Mouse (Mus musculus): ENCODE results near the gene Tysnd1. TPM values are rescaled to one million over a fixed set of nuclear protein-coding genes. Genes with fewer than 3 reads are reported as not detected.
A peak's percentile ranks its signal among the peaks of the same experiment; 100 is the strongest.

Tysnd1 gene
- total RNA-seq, 2 experiments from 2014 or later = 28.5 to 36.6 TPM

- intact Hi-C loops (cut with DNase I) = no loop called here
- DNase-seq (ENCODE audit: extremely low spot score in 1 of 2, low spot score in 2 of 2) = no peak
Measured at GRCm38 (mm10) chr10:61675935-61676334, 19.4 kb upstream of the Tysnd1 start.

- intact Hi-C loops (cut with DNase I) = no loop called here
- no peak for DNase-seq (ENCODE audit: extremely low spot score in 1 of 2, low spot score in 2 of 2)
Measured at GRCm38 (mm10) chr10:61679545-61679944, 15.8 kb upstream of the Tysnd1 start.

GRCm38 (mm10) chr10:61680015-61680913, 15.1 kb upstream of the Tysnd1 start, which contains the start of gene Sar1a:
TSS of gene Sar1a (plus strand) at chr10:61680299.
- peak; percentile 97 to 99 for DNase-seq (ENCODE audit: extremely low spot score in 1 of 2, low spot score in 2 of 2)
- intact Hi-C loops (cut with DNase I) = no loop called here

GRCm38 (mm10) chr10:61689405-61689804, 5.9 kb upstream of the Tysnd1 start:
- no peak for DNase-seq (ENCODE audit: extremely low spot score in 1 of 2, low spot score in 2 of 2)
- intact Hi-C loops (cut with DNase I) = no loop called here

- no peak for DNase-seq (ENCODE audit: extremely low spot score in 1 of 2, low spot score in 2 of 2)
- intact Hi-C loops (cut with DNase I) = no loop called here
Measured at GRCm38 (mm10) chr10:61693563-61693962, 1.8 kb upstream of the Tysnd1 start.

GRCm38 (mm10) chr10:61695703-61696559, 617 bp downstream of the Tysnd1 start:
- peak in 1 of 2 experiments; percentile 51 for DNase-seq (ENCODE audit: extremely low spot score in 1 of 2, low spot score in 2 of 2)
- intact Hi-C loops (cut with DNase I) = no loop called here

GRCm38 (mm10) chr10:61696560-61696823, 1.2 kb downstream of the Tysnd1 start:
- DNase-seq (ENCODE audit: extremely low spot score in 1 of 2, low spot score in 2 of 2) = no peak
- intact Hi-C loops (cut with DNase I) = no loop called here

- no peak for DNase-seq (ENCODE audit: extremely low spot score in 1 of 2, low spot score in 2 of 2)
- intact Hi-C loops (cut with DNase I) = no loop called here
Measured at GRCm38 (mm10) chr10:61697028-61697427, 1.7 kb downstream of the Tysnd1 start.

- DNase-seq (ENCODE audit: extremely low spot score in 1 of 2, low spot score in 2 of 2) = no peak
- intact Hi-C loops (cut with DNase I) = no loop called here
Measured at GRCm38 (mm10) chr10:61704663-61705062, 9.3 kb downstream of the Tysnd1 start.

- DNase-seq (ENCODE audit: extremely low spot score in 1 of 2, low spot score in 2 of 2) = no peak
- intact Hi-C loops (cut with DNase I) = no loop called here
Measured at GRCm38 (mm10) chr10:61706412-61707375, 11.4 kb downstream of the Tysnd1 start.

GRCm38 (mm10) chr10:61713601-61714000, 18.3 kb downstream of the Tysnd1 start:
- intact Hi-C loops (cut with DNase I) = no loop called here
- DNase-seq (ENCODE audit: extremely low spot score in 1 of 2, low spot score in 2 of 2) = no peak

GRCm38 (mm10) chr10:61714146-61714545, 18.8 kb downstream of the Tysnd1 start:
- intact Hi-C loops (cut with DNase I) = no loop called here
- no peak for DNase-seq (ENCODE audit: extremely low spot score in 1 of 2, low spot score in 2 of 2)

GRCm38 (mm10) chr10:61714771-61715461, 19.6 kb downstream of the Tysnd1 start, which contains the start of gene Aifm2:
TSS of gene Aifm2 (plus strand) at chr10:61715263.
- DNase-seq (ENCODE audit: extremely low spot score in 1 of 2, low spot score in 2 of 2) = peak in 1 of 2 experiments; percentile 71
- intact Hi-C loops (cut with DNase I) = no loop called here

- intact Hi-C loops (cut with DNase I) = no loop called here
- no peak for DNase-seq (ENCODE audit: extremely low spot score in 1 of 2, low spot score in 2 of 2)
Measured at GRCm38 (mm10) chr10:61715462-61715837, 20.1 kb downstream of the Tysnd1 start.

GRCm38 (mm10) chr10:61715996-61716864, 20.9 kb downstream of the Tysnd1 start:
- DNase-seq (ENCODE audit: extremely low spot score in 1 of 2, low spot score in 2 of 2) = no peak
- intact Hi-C loops (cut with DNase I) = no loop called here

- intact Hi-C loops (cut with DNase I) = no loop called here
- no peak for DNase-seq (ENCODE audit: extremely low spot score in 1 of 2, low spot score in 2 of 2)
Measured at GRCm38 (mm10) chr10:61717406-61718296, 22.3 kb downstream of the Tysnd1 start.
